Mouse (Mus musculus) embryonic facial prominence, embryonic 14.5 days (tissue): ENCODE measurements around the gene Ldah. TPM values are rescaled to one million over a fixed set of nuclear protein-coding genes. Genes with fewer than 3 reads are reported as not detected.

Experiments
- ATAC-seq: fragments of 200-750 bp; cut with Nextera tagmentation; 2 replicates; pipeline ENCODE4 v1.8.0; 2017; ENCODE audit warnings: low read depth, moderate number of reproducible peaks, moderate TSS enrichment
- DNase-seq: peaks from one replicate; pipeline ENCODE4 v3.0.0-alpha.2; 2015; ENCODE audit warnings: low spot score
- H3K27ac ChIP-seq: fragments of 300-500 bp; sonication (generic); replicated peaks from 2 replicates; pipeline ENCODE4 v1.5.1; 2014; ENCODE audit warnings: low read depth, mild to moderate bottlenecking, low read length, moderate library complexity
- H3K27me3 ChIP-seq: fragments of 300-500 bp; sonication (generic); replicated peaks from 2 replicates; pipeline ENCODE4 v1.6.1; 2014; ENCODE audit warnings: low read length; ENCODE audit not compliant: control insufficient read depth, insufficient read depth
- H3K36me3 ChIP-seq: fragments of 300-500 bp; sonication (generic); 2 replicates; pipeline ENCODE4 v1.6.1; 2014; ENCODE audit warnings: low read length, mixed read lengths; ENCODE audit not compliant: control insufficient read depth, insufficient read depth
- H3K4me1 ChIP-seq: fragments of 300-500 bp; sonication (generic); 2 replicates; pipeline ENCODE4 v1.6.1; 2014; ENCODE audit warnings: antibody characterized with exemption, low read length; ENCODE audit not compliant: control insufficient read depth, insufficient read depth
- H3K4me2 ChIP-seq: fragments of 300-500 bp; sonication (generic); 2 replicates; pipeline ENCODE4 v1.6.1; 2014; ENCODE audit warnings: low read depth, mild to moderate bottlenecking, low read length, moderate library complexity, mixed read lengths
- H3K4me3 ChIP-seq: fragments of 300-500 bp; sonication (generic); 2 replicates; pipeline ENCODE4 v1.5.1; 2014; ENCODE audit warnings: low read depth, mild to moderate bottlenecking, low read length
- H3K9ac ChIP-seq: fragments of 300-500 bp; sonication (generic); 2 replicates; pipeline ENCODE4 v1.6.1; 2014; ENCODE audit warnings: low read depth, mild to moderate bottlenecking, low read length, moderate library complexity, mixed read lengths
- H3K9me3 ChIP-seq: fragments of 300-500 bp; sonication (generic); 2 replicates; pipeline ENCODE4 v1.6.1; 2016; ENCODE audit warnings: low read length; ENCODE audit not compliant: control insufficient read depth
- WGBS: fragments of 180-500 bp; shearing (Covaris S2); extraction: QIAGEN DNeasy Blood & Tissue Kit; methylation state at CpG from one replicate; pipeline ENCODE4 v1.1.7; 2014; 5-methylcytosine and 5-hydroxymethylcytosine counted together
- polyA plus RNA-seq: library from polyadenylated mRNA; unstranded; fragments of >200 nt; fragmentation: Nextera tagmentation; extraction: Ambion mirVana; gene quantifications from 2 replicates; pipeline ENCODE4 v1.2.1, GENCODE M21; 2014

Ldah gene
- polyA plus RNA-seq, 1 experiment from 2014 or later = 41.7 TPM

DNA sequence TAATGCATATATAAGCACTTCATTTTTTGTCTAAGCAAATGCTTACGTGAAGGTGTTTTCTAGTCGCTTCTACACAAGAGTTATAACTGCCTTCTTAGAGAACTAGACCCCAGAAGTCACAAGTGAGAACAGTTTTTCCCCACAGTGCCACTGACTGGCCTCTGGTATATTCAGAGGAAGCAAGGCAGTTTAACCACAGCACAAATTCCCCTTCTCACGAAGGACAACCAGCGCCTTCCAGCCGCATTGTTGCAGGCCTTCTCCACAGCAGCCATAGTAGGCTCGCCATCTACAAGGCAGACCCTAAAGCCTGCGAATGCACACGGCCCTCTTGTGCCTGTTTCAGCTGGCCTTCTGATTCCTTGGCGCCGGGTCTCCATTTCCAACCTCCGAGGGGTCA, 61.7 kb downstream of the Ldah start:
- ATAC-seq = no peak
- H3K27me3 ChIP-seq = no peaks in the 10 kb centered on the region
- no peak overlapping the region for H3K4me3 ChIP-seq
- H3K36me3 ChIP-seq = no peaks in the 10 kb centered on the region
- no peak overlapping the region for H3K9ac ChIP-seq
- H3K4me1 ChIP-seq = no peaks in the 10 kb centered on the region
- WGBS = 89% methylated on average over 11 of the region's 11 CpGs
- H3K4me2 ChIP-seq = no peak overlapping the region
- no peak overlapping the region for H3K27ac ChIP-seq
- DNase-seq = no peak
- no peaks in the 10 kb centered on the region for H3K9me3 ChIP-seq

DNA sequence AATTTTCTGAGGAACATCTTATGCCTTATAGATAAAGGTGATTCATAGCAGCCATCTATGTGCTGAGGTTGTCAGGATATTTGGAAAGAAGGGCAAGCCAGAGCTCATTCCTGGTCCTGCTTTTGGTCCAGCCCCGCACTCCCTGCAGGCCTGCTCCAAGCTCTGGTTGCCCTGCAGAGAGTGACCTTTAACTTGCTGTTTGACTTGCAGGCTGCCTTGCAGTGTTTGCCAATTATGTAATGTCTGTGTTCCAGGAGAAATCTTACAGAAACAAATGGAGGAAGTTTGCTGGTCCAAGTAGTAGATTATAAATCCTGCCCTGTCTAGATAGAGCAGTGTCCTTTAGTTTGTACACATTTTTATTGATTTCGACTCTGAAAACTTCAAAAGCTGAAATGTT, 63.5 kb downstream of the Ldah start:
- ATAC-seq (no peak), DNase-seq (no peak)
- no peak overlapping the region for H3K27ac ChIP-seq
- H3K27me3 ChIP-seq = no peaks in the 10 kb centered on the region
- no peaks in the 10 kb centered on the region for H3K4me1 ChIP-seq
- no peak overlapping the region for H3K4me3 ChIP-seq
- no peaks in the 10 kb centered on the region for H3K9me3 ChIP-seq
- no peak overlapping the region for H3K9ac ChIP-seq
- no peaks in the 10 kb centered on the region for H3K36me3 ChIP-seq
- 87% methylated on average over 2 of the region's 2 CpGs for WGBS
- H3K4me2 ChIP-seq = no peak overlapping the region

DNA sequence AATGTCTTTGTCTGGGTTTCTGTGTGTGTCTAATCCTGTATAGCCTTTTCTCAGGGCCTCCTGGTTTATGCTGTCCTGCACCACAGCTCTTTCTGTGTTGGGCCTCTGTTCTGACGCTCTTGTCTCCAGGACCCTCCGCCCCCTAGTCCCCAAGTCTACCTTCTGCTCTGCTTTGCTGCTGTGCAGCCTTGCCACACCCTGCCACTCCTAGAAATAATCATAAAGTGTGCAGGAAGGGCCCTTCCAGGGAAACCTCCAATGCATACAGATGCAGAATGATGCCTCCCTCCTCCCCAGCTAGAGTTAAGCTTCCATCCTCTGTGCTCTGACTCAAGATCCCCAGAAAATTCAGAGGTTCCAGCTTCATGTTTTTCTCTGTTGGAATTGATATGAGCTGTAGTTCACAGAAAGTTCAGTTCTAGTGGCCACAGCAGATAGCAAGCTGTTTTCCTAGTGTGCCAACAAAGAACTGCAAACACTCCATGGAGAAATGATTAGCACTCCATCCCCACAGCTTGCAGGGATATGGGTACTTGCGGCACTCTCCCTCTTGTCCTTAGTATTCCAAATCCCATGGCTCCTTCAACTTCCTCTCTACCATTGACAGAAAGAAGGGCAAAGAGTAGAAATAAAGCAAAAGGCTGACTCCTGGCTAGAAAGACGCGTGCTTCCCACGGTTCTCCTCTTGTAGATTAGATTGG, 65.7 kb downstream of the Ldah start:
- no peak for DNase-seq
- no peak overlapping the region for H3K9ac ChIP-seq
- 93% methylated on average over 6 of the region's 6 CpGs for WGBS
- no peak overlapping the region for H3K27ac ChIP-seq
- no peaks in the 10 kb centered on the region for H3K9me3 ChIP-seq
- H3K36me3 ChIP-seq = no peaks in the 10 kb centered on the region
- no peaks in the 10 kb centered on the region for H3K27me3 ChIP-seq
- ATAC-seq = no peak
- H3K4me1 ChIP-seq = no peaks in the 10 kb centered on the region
- no peak overlapping the region for H3K4me2 ChIP-seq
- H3K4me3 ChIP-seq = no peak overlapping the region

DNA sequence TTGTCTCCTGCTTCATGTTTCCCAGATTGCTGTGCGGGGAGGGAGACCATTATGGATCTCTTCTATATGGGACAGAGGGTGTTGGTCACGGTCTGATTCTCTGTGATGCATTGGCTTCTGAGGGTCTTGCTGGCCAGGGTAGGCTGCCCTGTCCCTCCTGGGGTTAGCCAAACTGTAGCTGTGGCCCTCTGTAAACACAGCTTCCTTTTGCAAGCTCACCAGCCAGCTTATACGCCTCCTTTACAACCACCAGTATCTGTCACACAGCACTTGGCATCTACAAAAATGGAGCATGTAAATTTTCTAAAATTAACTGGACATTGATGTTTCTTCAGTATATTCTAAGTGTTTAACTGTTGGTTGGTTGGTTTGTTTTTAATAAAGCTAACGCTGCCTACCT, 67.5 kb downstream of the Ldah start:
- Histone ChIP-seq H3K4me2 (no peak overlapping the region), H3K9ac (no peak overlapping the region), H3K27me3 (no peaks in the 10 kb centered on the region), H3K4me1 (no peaks in the 10 kb centered on the region), H3K27ac (no peak overlapping the region), H3K9me3 (no peaks in the 10 kb centered on the region), H3K36me3 (no peaks in the 10 kb centered on the region), H3K4me3 (no peak overlapping the region)
- ATAC-seq (no peak), DNase-seq (no peak)
- WGBS = 93% methylated on average over 4 of the region's 4 CpGs

DNA sequence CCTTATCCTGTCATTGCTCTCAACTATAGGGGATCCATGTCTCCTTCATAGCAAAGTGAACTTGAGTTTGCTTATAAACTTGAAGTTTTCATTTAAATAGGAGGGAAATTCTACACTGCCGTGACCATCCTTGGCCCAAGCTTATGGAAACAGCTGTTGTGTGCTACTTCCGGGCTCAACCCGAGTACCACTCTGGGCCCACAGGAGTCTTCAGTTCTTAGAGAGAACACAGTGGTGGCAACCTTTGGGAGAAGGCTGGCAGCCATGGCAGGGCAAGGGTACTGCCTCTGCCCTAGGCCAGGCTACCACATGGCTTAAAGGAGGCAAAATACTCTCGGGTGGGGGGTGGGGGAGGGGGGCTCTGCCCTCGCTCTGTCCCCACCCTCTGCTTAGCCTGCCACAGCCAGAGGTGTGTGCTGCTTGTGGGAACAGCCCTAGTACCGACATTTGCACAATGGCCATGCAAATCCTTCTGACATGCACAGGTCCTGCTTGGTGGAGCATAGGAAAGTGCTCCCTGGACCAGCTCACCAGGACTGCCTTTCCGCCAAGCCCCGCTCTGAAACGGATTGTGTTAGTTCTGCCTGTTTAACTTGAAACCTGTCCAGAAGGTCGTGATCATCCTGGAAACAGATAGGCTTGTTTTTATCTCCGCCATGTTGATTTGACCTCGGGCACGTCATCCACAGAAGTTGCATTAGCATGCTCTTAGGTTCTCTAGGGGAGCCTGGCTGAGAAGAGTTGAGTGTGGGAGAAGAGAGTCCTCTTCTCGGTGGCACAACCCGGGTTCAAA, 73.5 kb downstream of the Ldah start:
- Histone ChIP-seq H3K4me3 (no peak overlapping the region), H3K9ac (no peak overlapping the region), H3K4me1 (no peaks in the 10 kb centered on the region), H3K27me3 (no peaks in the 10 kb centered on the region), H3K27ac (no peak overlapping the region), H3K4me2 (no peak overlapping the region), H3K36me3 (peaks cover 19% of the 10 kb centered on the region; the same call in 1 of the 2 replicates), H3K9me3 (no peaks in the 10 kb centered on the region)
- 78% methylated on average over 14 of the region's 15 CpGs for WGBS
- DNase-seq (no peak), ATAC-seq (no peak)

DNA sequence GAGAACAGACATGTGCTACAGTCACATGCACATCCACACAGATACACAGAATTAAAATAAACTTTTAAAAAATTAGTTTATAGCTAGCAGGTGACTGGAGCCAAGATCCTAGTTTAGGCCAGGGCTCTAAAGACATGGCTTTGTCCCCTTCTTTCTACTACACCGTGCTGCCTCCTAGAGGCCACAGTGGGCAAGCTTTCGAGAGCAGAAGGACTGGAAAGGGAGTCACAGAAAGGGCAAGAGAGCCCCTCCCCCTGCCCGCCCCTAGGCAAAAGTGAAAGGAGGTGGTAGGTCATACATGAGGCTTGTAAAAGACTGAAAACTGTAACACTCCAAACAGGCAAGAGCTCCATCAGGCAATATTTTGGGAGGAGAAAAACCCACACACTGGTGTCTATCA, 80.1 kb downstream of the Ldah start:
- Histone ChIP-seq H3K27me3 (no peaks in the 10 kb centered on the region), H3K4me2 (no peak overlapping the region), H3K9me3 (no peaks in the 10 kb centered on the region), H3K4me1 (no peaks in the 10 kb centered on the region), H3K9ac (no peak overlapping the region), H3K27ac (no peak overlapping the region), H3K36me3 (peaks cover 14% of the 10 kb centered on the region; the same call in 1 of the 2 replicates), H3K4me3 (no peak overlapping the region)
- DNase-seq (no peak), ATAC-seq (no peak)
- 65% methylated on average over 3 of the region's 3 CpGs for WGBS

DNA sequence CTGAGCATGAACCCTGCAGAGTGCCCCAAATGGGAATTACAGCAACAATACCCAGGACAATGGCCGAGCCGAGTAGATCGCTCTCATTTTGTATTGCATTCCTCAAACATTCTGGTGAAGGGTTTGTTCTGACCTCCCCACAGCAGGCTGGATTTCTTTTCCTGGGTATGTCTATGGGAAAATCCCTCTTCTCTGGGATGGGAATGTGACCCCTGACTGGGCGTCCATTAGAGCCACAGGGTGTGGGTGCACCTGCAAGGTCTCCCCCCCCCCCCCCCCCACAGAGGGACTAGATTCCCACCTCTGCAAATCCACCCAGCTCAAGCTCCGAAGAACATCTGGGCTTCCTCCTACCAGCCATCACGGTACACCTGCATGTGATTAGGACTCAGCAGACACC, 81.2 kb downstream of the Ldah start:
- Histone ChIP-seq H3K27ac (no peak overlapping the region), H3K4me3 (no peak overlapping the region), H3K4me2 (no peak overlapping the region), H3K36me3 (peaks cover 6% of the 10 kb centered on the region; the same call in 1 of the 2 replicates), H3K9ac (no peak overlapping the region), H3K9me3 (no peaks in the 10 kb centered on the region), H3K4me1 (no peaks in the 10 kb centered on the region), H3K27me3 (0 out of 2 replicates have a peak, but pooled peaks cover 3% of the 10 kb centered on the region)
- DNase-seq (no peak), ATAC-seq (no peak)
- 70% methylated on average over 6 of the region's 6 CpGs for WGBS

DNA sequence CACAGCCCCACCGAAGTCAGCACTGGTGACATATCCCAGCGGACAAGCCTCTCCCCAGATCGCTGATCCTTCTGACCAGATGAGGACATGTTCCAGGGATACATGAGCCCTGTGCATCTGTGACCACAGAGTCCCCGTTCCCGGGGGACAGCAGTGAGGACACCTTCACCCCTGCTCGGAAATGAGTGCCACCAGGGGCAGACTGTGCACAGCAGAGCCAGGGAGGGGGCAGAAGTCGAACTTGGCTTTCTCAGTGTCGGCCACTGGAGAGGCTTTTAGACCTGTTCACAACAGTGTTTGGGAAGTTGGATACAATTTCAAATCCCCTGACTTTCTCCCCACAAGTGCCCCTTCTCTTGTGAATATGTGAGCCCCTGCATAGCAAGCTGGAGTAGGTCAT, 81.6 kb downstream of the Ldah start:
- 80% methylated on average over 8 of the region's 8 CpGs for WGBS
- Histone ChIP-seq H3K4me2 (no peak overlapping the region), H3K27me3 (0 out of 2 replicates have a peak, but pooled peaks cover 6% of the 10 kb centered on the region), H3K4me1 (no peaks in the 10 kb centered on the region), H3K4me3 (no peak overlapping the region), H3K36me3 (peaks cover 4% of the 10 kb centered on the region; the same call in 1 of the 2 replicates), H3K9me3 (no peaks in the 10 kb centered on the region), H3K27ac (no peak overlapping the region), H3K9ac (no peak overlapping the region)
- no peak for ATAC-seq
- no peak for DNase-seq
